Mouse (Mus musculus) kidney, embryonic 15.5 days (tissue): ENCODE measurements around the gene Zfhx2. TPM values are rescaled to one million over a fixed set of nuclear protein-coding genes. Genes with fewer than 3 reads are reported as not detected.
A peak's percentile ranks its signal among the peaks of the same experiment; 100 is the strongest.

Experiments
- ATAC-seq: fragments of 200-750 bp; cut with Nextera tagmentation; replicated peaks from 2 replicates; pipeline ENCODE4 v1.8.0; 2017; ENCODE audit warnings: moderate TSS enrichment; ENCODE audit not compliant: low FRiP score
- H3K27ac ChIP-seq: fragments of 300-500 bp; sonication (generic); 2 replicates; pipeline ENCODE4 v1.5.1; 2015; ENCODE audit warnings: mild to moderate bottlenecking, inconsistent platforms
- H3K27me3 ChIP-seq: fragments of 300-500 bp; sonication (generic); 2 replicates; pipeline ENCODE4 v1.6.1; 2015; ENCODE audit warnings: inconsistent platforms
- H3K36me3 ChIP-seq: fragments of 300-500 bp; sonication (generic); 2 replicates; pipeline ENCODE4 v1.6.1; 2015; ENCODE audit warnings: inconsistent platforms
- H3K4me1 ChIP-seq: fragments of 300-500 bp; sonication (generic); 2 replicates; pipeline ENCODE4 v1.6.1; 2015; ENCODE audit warnings: inconsistent platforms
- H3K4me2 ChIP-seq: fragments of 300-500 bp; sonication (generic); 2 replicates; pipeline ENCODE4 v1.6.1; 2015; ENCODE audit warnings: moderate library complexity, mild to moderate bottlenecking, inconsistent platforms
- H3K4me3 ChIP-seq: fragments of 300-500 bp; sonication (generic); replicated peaks from 2 replicates; pipeline ENCODE4 v1.5.1; 2015; ENCODE audit warnings: mild to moderate bottlenecking, inconsistent platforms
- H3K9ac ChIP-seq: fragments of 300-500 bp; sonication (generic); 2 replicates; pipeline ENCODE4 v1.6.1; 2015; ENCODE audit warnings: mild to moderate bottlenecking, inconsistent platforms
- H3K9me3 ChIP-seq: fragments of 300-500 bp; sonication (generic); replicated peaks from 2 replicates; pipeline ENCODE4 v1.6.1; 2016; ENCODE audit warnings: inconsistent platforms
- WGBS: fragments of 180-500 bp; shearing (Covaris S2); methylation state at CpG from one replicate; pipeline ENCODE4 v1.1.7; 2015; ENCODE audit warnings: mixed read lengths; 5-methylcytosine and 5-hydroxymethylcytosine counted together
- polyA plus RNA-seq: library from polyadenylated mRNA; unstranded; fragments of >200 nt; fragmentation: Nextera tagmentation; extraction: Ambion mirVana; gene quantifications from 2 replicates; pipeline ENCODE4 v1.2.1, GENCODE M21; 2015

Zfhx2 gene
- 6.0 and 6.5 TPM in 2 replicates for polyA plus RNA-seq

DNA sequence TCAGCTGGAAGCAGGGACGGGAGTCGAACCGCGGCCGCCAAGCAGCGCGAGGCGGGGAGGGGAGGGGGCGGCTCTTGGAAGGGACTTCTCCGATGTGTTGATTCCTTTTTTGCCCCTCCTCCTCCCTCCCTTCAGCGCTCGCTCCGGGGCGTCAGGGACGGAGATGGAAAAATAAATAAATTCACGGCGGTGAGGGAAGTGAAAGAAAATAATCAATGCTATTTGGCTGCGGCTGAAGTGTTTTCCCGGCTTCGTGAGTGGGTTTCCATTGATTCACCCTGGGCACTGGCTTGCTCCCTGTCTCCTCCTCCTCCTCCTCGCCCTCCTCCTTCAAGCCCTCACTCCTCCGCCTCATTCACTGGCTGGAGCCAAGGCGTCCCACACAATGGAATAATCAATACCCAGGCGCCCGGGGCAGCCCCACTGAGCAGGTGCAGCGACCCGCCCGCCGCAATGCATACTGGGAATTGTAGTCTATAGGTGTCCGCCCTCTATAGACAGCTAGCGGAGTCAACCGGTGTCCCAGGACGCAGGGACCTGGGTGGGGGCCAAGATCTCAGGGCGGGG lies at the start of gene Zfhx2:
TSS of gene Zfhx2 (minus strand) at position 314 of the 567 bp plus-strand sequence.
- H3K36me3 ChIP-seq: no peaks in the 10 kb centered on the region
- no peaks in the 10 kb centered on the region for H3K9me3 ChIP-seq
- H3K27me3 ChIP-seq: no peaks in the 10 kb centered on the region
- ATAC-seq: peak; percentile 89
- under 1% methylated on average over 34 of the region's 34 CpGs for WGBS
- peaks cover 47% of the 10 kb centered on the region for H3K4me1 ChIP-seq
- peak within 1 kb of the TSS; percentile 64 for H3K9ac ChIP-seq
- peak within 1 kb of the TSS; percentile 87 for H3K4me2 ChIP-seq
- H3K27ac ChIP-seq: peak within 1 kb of the TSS; percentile 90
- peak within 1 kb of the TSS; percentile 65 for H3K4me3 ChIP-seq

DNA sequence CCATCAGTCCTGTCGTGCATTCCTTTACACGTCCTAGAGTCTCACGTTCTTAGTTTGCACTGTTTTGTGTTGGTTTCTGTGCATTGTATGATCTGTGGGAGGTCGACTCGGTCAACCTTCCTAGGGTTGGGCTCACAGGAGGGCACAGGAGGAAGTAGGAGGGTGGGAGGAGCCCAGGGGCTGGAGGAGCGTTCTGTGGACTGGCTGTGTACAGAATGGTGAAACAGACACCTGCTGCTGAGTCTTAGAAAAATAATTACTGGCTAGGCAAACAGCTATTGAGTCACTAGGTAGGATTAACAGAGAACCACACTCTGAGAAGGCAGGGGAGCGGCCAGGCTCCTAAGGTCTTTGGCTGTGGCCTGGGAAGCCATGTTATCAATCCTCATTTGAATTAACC lies 47.2 kb upstream of the Zfhx2 start:
- peak; percentile 56; the same call in 1 of the 2 replicates for ATAC-seq

DNA sequence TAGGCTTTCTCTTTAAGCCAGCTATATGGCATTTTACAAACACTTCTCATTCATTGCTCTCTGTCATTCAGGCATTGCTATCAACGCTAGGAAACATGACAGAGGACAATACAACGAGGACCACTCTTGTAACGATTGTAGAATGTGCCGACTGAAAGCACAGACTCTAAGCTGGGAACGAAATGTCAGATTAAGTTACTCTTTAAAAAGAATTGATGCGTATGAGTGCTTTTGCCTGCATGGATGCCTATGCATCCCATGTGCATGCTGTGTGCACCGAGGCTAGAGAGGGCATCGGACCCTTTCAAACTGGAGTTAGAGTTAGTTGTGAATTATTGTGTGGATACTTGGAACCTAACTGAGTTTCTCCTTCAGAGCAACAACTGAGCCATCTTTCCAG lies 43.6 kb upstream of the Zfhx2 start:
- Histone ChIP-seq H3K36me3 (no peaks in the 10 kb centered on the region), H3K4me3 (no peak overlapping the region), H3K4me1 (peaks cover 16% of the 10 kb centered on the region; the same call in 1 of the 2 replicates), H3K9ac (no peak overlapping the region), H3K27ac (no peak overlapping the region), H3K9me3 (no peaks in the 10 kb centered on the region), H3K4me2 (no peak overlapping the region), H3K27me3 (no peaks in the 10 kb centered on the region)
- 55% methylated on average over 8 of the region's 8 CpGs for WGBS
- ATAC-seq: no peak

More for the DNA sequence above, 47.2 kb upstream of the Zfhx2 start:
- H3K27ac ChIP-seq: 0 out of 2 replicates have a peak overlapping the region, but pooled peaks have one; percentile 1
- no peaks in the 10 kb centered on the region for H3K9me3 ChIP-seq
- no peak overlapping the region for H3K4me3 ChIP-seq
- peak overlapping the region; percentile 28; the same call in 1 of the 2 replicates for H3K4me2 ChIP-seq
- peaks cover 16% of the 10 kb centered on the region; the same call in 1 of the 2 replicates for H3K4me1 ChIP-seq
- WGBS: 32% methylated on average over 7 of the region's 7 CpGs
- no peaks in the 10 kb centered on the region for H3K36me3 ChIP-seq
- no peak overlapping the region for H3K9ac ChIP-seq
- no peaks in the 10 kb centered on the region for H3K27me3 ChIP-seq

DNA sequence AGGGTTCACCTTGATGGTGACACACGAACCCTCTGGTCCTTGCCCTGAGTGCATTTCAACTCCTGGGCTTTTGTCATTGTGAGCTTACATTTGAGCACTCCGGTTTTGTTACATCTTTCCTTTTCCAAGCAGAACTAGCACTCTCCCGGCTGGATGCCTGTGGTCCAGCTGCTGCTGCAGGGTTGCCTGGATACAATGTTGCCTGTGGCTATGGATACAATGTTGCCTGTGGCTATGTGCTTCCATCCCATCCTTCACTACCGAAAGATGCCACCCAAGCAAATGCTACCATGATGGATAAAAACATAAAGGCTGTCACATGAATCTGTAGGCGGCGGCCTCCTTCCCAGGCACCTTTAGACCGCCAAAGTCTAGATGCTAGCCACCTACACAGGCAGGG lies 34.4 kb upstream of the Zfhx2 start:
- Histone ChIP-seq H3K36me3 (no peaks in the 10 kb centered on the region), H3K4me2 (no peak overlapping the region), H3K4me1 (peaks cover 6% of the 10 kb centered on the region), H3K9me3 (no peaks in the 10 kb centered on the region), H3K27ac (no peak overlapping the region), H3K27me3 (no peaks in the 10 kb centered on the region), H3K4me3 (no peak overlapping the region), H3K9ac (no peak overlapping the region)
- WGBS: 87% methylated on average over 7 of the region's 7 CpGs
- ATAC-seq: no peak

DNA sequence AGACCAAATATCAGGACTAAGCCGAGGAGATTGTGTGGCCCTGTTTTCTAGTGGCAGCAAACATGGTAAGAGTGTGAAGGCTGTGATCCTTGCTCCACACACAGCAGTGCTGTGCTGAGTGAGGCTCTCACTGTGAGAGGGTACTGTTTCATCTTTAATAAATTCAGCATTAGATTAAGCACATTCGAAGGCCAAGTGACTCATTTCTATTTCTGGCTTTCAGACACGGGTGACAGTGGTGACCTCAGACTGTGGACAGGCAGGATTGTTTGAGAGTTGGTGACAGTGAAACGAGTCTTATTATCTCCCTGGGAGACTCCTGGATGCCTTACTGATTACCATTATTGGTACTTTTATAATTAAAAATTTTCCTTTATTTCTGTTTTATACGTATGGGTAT lies 33.6 kb upstream of the Zfhx2 start:
- Histone ChIP-seq H3K36me3 (no peaks in the 10 kb centered on the region), H3K4me2 (no peak overlapping the region), H3K27me3 (no peaks in the 10 kb centered on the region), H3K27ac (no peak overlapping the region), H3K9ac (no peak overlapping the region), H3K4me3 (no peak overlapping the region), H3K4me1 (peaks cover 6% of the 10 kb centered on the region), H3K9me3 (no peaks in the 10 kb centered on the region)
- WGBS: 80% methylated on average over 5 of the region's 5 CpGs
- no peak for ATAC-seq

DNA sequence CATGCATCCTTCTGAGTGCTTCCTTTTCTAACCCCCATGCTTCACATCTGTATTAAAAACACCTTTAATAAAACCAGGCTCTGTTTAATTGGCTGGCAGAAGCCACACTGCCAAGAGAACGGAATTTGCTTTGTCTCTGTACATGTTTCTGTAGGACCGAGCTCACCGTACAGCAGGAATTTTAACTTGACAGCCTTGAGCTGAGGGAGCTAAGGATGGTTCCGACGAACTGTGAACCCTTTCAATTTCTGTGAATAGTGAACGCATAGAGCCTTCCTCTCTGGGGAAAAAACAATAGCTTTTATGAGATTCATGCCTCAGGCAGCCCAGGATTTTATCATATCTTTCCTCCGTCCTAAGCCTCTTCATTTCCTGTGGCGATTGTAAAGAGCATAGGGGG lies 30.2 kb upstream of the Zfhx2 start:
- no peak for ATAC-seq
- WGBS: 46% methylated on average over 8 of the region's 8 CpGs
- Histone ChIP-seq H3K36me3 (no peaks in the 10 kb centered on the region), H3K4me1 (peaks cover 6% of the 10 kb centered on the region), H3K4me2 (peak overlapping the region; percentile 44), H3K9ac (no peak overlapping the region), H3K27me3 (peaks cover 7% of the 10 kb centered on the region; the same call in 1 of the 2 replicates), H3K4me3 (no peak overlapping the region), H3K9me3 (no peaks in the 10 kb centered on the region), H3K27ac (no peak overlapping the region)

DNA sequence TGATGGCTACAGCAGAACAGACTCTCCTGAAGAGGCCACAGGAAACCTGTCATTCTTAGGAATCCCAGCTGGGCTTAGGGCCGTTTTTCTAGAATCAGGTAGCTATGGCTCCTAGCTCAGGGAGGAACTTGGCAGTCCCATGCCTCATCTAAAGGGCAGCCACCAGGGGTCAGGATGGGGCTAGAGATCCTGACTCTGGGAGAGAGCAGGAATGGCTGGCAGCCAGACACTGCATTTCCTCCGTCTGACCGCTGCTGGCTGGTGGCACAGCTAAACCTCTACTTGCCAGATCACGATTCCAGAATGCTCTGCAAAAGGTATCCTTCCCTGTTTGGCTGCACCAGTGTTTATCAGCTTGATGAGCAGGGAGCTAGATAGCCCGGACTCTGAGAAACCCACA lies 29.8 kb upstream of the Zfhx2 start:
- H3K9me3 ChIP-seq: no peaks in the 10 kb centered on the region
- H3K27me3 ChIP-seq: peaks cover 11% of the 10 kb centered on the region
- WGBS: 6% methylated on average over 5 of the region's 5 CpGs
- peak; percentile 79 for ATAC-seq
- peaks cover 7% of the 10 kb centered on the region for H3K4me1 ChIP-seq
- H3K4me3 ChIP-seq: no peak overlapping the region
- no peak overlapping the region for H3K9ac ChIP-seq
- no peaks in the 10 kb centered on the region for H3K36me3 ChIP-seq
- H3K27ac ChIP-seq: no peak overlapping the region
- peak overlapping the region; percentile 44 for H3K4me2 ChIP-seq

DNA sequence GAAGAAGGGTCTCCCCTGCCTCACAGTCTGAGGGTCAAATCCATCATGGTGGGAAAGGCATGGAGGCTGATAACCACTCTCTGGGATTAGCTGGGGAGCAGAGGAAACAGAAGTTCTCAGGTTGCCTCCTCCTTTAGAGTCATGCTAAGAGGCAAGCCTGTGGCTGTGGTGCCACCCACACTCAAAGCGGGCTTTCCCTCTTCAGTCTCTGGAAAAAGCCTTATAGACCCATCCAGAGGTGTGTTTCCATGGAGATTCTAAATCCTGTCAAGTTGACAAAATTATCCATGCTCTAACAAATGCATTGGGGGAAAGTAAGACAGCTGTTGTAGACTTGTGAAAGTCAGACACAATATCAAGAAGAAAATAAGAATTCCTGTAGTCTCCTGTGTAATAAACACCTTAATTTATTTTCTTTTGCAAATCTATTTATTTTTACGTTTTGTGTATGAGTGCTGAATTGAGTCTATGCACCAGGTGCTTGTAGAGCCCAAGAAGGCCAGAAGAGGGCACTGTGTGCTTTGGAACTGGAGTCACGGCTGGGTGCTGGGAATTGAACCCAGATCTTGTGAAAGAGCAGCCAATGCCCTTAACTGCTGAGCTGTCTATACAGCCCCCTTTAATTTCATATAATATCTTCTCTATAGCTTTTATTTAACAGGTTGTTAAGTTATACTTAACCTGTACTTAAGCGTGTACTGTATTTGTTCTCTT lies 27.5 kb upstream of the Zfhx2 start:
- peaks cover 35% of the 10 kb centered on the region for H3K27me3 ChIP-seq
- no peak overlapping the region for H3K27ac ChIP-seq
- no peak overlapping the region for H3K4me3 ChIP-seq
- H3K4me1 ChIP-seq: peaks cover 30% of the 10 kb centered on the region
- no peak for ATAC-seq
- 81% methylated on average over 4 of the region's 4 CpGs for WGBS
- no peak overlapping the region for H3K9ac ChIP-seq
- H3K9me3 ChIP-seq: no peaks in the 10 kb centered on the region
- no peaks in the 10 kb centered on the region for H3K36me3 ChIP-seq
- H3K4me2 ChIP-seq: no peak overlapping the region

DNA sequence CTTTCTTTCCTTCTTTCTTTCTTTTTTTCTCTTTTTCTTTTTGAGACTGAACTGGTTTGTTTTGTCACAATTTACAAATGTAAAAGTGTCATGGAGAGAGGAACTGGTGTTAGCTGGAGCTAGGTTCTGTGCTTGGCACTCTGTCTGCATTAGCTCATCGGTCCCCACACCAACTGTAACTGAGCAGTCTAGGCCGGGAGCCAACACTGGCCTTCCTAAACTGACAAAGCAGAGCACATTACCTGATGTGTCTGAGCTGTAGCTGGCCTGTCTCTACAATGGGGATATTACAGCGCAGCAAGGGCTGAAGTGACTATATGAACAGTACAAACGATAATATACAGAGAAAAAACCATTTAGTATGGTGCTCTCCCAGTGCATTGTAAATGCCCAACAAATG lies 26.7 kb upstream of the Zfhx2 start:
- Histone ChIP-seq H3K27ac (no peak overlapping the region), H3K4me1 (peaks cover 37% of the 10 kb centered on the region), H3K36me3 (no peaks in the 10 kb centered on the region), H3K4me3 (no peak overlapping the region), H3K27me3 (peaks cover 42% of the 10 kb centered on the region), H3K9me3 (no peaks in the 10 kb centered on the region), H3K4me2 (no peak overlapping the region), H3K9ac (no peak overlapping the region)
- WGBS: 77% methylated on average over 4 of the region's 4 CpGs
- ATAC-seq: no peak

DNA sequence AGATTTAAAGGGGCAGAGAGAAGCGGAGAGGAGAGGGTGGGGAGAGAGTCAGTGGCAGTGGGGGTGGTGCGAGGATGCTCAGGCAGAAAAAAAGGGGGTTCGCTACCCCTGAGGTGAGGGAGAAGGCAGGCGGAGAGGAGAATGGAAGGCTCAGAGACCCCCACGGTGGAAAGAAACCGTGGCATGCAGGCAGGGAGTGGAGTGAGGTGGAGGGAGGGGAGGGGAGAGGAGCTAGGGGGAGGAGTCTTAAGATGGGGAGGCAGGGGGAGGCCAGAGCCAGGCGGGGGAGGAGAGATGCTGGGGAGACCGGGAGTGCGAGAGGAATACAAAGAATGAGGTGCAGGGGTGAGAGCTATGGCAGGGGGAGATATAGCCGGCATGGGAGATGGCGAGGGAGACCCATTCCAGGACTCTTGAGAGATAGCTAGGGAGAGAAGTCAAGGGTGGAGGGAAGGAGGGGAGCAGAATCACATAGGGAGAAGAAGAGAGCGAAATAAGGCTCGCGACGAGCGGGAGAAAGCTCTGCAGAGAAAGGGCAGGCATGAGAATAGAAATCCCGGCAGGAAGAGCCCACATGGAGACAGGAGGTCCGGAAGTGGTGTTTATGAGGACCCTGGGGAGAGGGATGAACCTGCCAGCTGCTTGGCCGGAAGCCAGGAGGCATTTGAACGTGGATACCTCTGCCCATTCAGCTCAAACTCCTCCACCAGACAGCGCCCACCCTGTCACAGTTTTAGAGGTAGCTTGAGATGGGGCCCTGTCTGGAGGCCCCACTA lies 24.5 kb upstream of the Zfhx2 start, which contains the start of gene Jph4:
TSS of gene Jph4 (minus strand) at position 511 of the 776 bp plus-strand sequence.
- ATAC-seq: no peak
- H3K4me2 ChIP-seq: peak within 1 kb of the TSS; percentile 100
- H3K9me3 ChIP-seq: no peaks in the 10 kb centered on the region
- WGBS: 6% methylated on average over 21 of the region's 21 CpGs
- H3K9ac ChIP-seq: 0 out of 2 replicates have a peak within 1 kb of the TSS, but pooled peaks have one; percentile 17
- H3K4me1 ChIP-seq: peaks cover 33% of the 10 kb centered on the region
- peaks cover 65% of the 10 kb centered on the region for H3K27me3 ChIP-seq
- H3K4me3 ChIP-seq: peak within 1 kb of the TSS; percentile 63
- H3K36me3 ChIP-seq: no peaks in the 10 kb centered on the region
- no peak within 1 kb of the TSS for H3K27ac ChIP-seq

DNA sequence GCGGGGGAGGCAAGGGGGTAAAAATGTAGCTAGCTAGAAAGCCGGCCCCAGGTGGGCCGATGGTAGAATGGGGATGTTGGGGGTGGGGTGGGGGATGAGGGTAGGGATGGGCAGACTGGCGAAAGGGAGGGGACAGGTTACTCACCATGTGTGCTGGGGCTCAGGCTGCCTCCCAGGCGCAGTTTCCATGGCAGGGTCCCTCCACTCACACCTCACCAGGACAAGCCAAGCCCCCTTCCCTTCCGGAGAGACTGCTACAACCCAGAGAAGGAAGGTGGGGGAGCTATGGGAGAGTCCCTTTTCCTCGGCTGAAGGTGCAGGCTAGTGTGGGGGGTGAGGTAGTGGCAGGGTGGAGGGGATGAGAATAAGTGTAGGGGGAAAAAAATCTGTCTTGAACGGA lies 23.7 kb upstream of the Zfhx2 start:
- H3K4me3 ChIP-seq: peak overlapping the region; percentile 63
- under 1% methylated on average over 8 of the region's 8 CpGs for WGBS
- peak overlapping the region; percentile 100 for H3K4me2 ChIP-seq
- no peaks in the 10 kb centered on the region for H3K9me3 ChIP-seq
- H3K27ac ChIP-seq: no peak overlapping the region
- H3K27me3 ChIP-seq: peaks cover 71% of the 10 kb centered on the region
- peaks cover 33% of the 10 kb centered on the region for H3K4me1 ChIP-seq
- 0 out of 2 replicates have a peak overlapping the region, but pooled peaks have one; percentile 17 for H3K9ac ChIP-seq
- ATAC-seq: 0 out of 2 replicates have a peak, but pooled peaks have one; percentile 13
- no peaks in the 10 kb centered on the region for H3K36me3 ChIP-seq
